In the genomic region with DNA sequence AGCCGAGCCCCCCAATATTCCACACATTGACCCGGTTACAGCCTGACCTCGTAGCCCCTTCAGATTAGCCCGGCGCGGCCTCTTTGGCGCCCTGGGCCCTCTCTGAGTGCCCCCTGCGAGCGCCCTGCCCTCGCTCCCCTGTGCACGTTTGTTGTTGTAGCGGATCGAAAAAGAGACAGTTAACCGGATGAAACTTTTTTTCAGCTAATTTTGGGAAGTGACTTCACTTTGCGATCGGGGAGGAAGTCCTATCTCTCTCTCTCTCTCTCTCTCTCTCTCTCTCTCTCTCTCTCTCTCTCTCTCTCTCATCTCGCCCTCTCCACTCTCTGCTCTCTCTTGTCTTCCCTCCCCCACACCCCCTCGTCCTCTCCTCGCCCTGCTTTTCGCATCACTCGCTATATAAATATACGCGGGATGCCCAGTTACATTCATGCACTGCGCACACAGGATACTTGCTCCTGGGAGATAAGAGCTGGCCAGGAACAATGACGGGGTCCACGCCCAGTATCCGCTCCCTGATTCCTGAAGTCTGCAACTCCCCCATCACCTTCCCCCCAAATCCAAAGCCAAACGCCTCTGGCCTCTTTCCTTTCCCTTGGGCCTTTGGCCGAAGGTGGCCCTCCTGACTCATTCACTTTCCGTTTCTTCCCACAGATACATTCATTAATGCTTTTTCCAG, we compare ENCODE assay signal across 7 mouse cellular contexts. TPM values are rescaled to one million over a fixed set of nuclear protein-coding genes. Genes with fewer than 3 reads are reported as not detected.
DNase-seq lines count a peak whose midpoint lies in the region; ATAC-seq and TF ChIP-seq lines count a peak whose summit lies in the region.

No protein-coding gene starts in this region.

- TF ChIP-seq RAD21 in MEL (IDR thresholded peaks at IDR 0.05; ENCODE audit: low read depth, low read length) = no peak

- H3K9ac ChIP-seq in MEL (ENCODE audit: control insufficient read depth, low read depth, low read length, poor library complexity, severe bottlenecking) = peak overlapping the region; percentile 81
- peak overlapping the region; percentile 79 for H3K9ac ChIP-seq in heart, embryonic 14.5 days (ENCODE audit: low read length)
- peak overlapping the region; percentile 87 for H3K9ac ChIP-seq in kidney, embryonic 16.5 days (replicated peaks; ENCODE audit: low read length)

- peak; percentile 47 to 68 for TF ChIP-seq EP300 in MEL (IDR thresholded peaks at IDR 0.05; ENCODE audit: low read depth in 1 of 2, low read length in 2 of 2)

- H3K4me3 ChIP-seq in MEL (ENCODE audit: control insufficient read depth in 1 of 2, insufficient read depth in 1 of 2, low read depth in 2 of 2, low read length in 2 of 2) = peak overlapping the region; percentile 81 to 85
- H3K4me3 ChIP-seq in cortical plate, adult 2 months (ENCODE audit: insufficient read depth, low read length) = peak overlapping the region; percentile 41
- H3K4me3 ChIP-seq in heart, embryonic 14.5 days (ENCODE audit: control insufficient read depth in 1 of 2, insufficient read depth in 1 of 2, low read depth in 1 of 2, low read length in 2 of 2) = peak overlapping the region; percentile 55 to 58
- peak overlapping the region; percentile 80 for H3K4me3 ChIP-seq in kidney, embryonic 16.5 days (ENCODE audit: low read length)
- H3K4me3 ChIP-seq in macrophage (ENCODE audit: inconsistent target) = peak overlapping the region; percentile 78

- WGBS in heart, embryonic 14.5 days = under 1% methylated on average over 30 of the region's 30 CpGs
- WGBS in kidney, embryonic 16.5 days = 1% methylated on average over 30 of the region's 30 CpGs
- 2% methylated on average over 26 of the region's 30 CpGs for WGBS in macrophage (ENCODE audit: missing documents)

- H3K4me2 ChIP-seq in heart, embryonic 14.5 days (ENCODE audit: low read length) = peak overlapping the region; percentile 79
- H3K4me2 ChIP-seq in kidney, embryonic 16.5 days (replicated peaks; ENCODE audit: low read depth, low read length) = peak overlapping the region; percentile 78

- H3K27me3 ChIP-seq in MEL (ENCODE audit: control insufficient read depth in 1 of 2, insufficient read depth in 2 of 2, low read length in 2 of 2) = no peaks in the 10 kb centered on the region
- peaks cover 37% of the 10 kb centered on the region for H3K27me3 ChIP-seq in heart, embryonic 14.5 days (ENCODE audit: control insufficient read depth, insufficient read depth, low read length)
- peaks cover 22% of the 10 kb centered on the region for H3K27me3 ChIP-seq in kidney, embryonic 16.5 days (ENCODE audit: insufficient read depth, low read length)
- no peaks in the 10 kb centered on the region for H3K27me3 ChIP-seq in splenic B cell, adult 2 months (ENCODE audit: control insufficient read depth, insufficient read depth, low read length, poor library complexity, severe bottlenecking)

- ATAC-seq in heart, embryonic 14.5 days (ENCODE audit: insufficient number of reproducible peaks, insufficient read depth, low FRiP score, low read depth) = peak; percentile 54
- no peak for ATAC-seq in kidney, embryonic 16.5 days (ENCODE audit: low FRiP score, low TSS enrichment)

- TF ChIP-seq CTCF in MEL (IDR thresholded peaks at IDR 0.05 in 2 of 3, conservative IDR thresholded peaks at IDR 0.05 in 1 of 3; ENCODE audit: control insufficient read depth in 1 of 3, insufficient read depth in 1 of 3, low read depth in 2 of 3, low read length in 3 of 3, poor library complexity in 1 of 3, severe bottlenecking in 1 of 3) = no peak
- no peak for TF ChIP-seq CTCF in cortical plate, adult 2 months (IDR thresholded peaks at IDR 0.05; ENCODE audit: extremely low read depth, insufficient read depth, low read length)

- H3K36me3 ChIP-seq in MEL (ENCODE audit: control insufficient read depth in 1 of 2, insufficient read depth in 2 of 2, low read length in 2 of 2) (peaks cover 5 to 25% of the 10 kb centered on the region in 2 experiments; a peak in 3 of 4 replicates), macrophage (ENCODE audit: inconsistent target) (no peaks in the 10 kb centered on the region)
- H3K36me3 ChIP-seq in heart, embryonic 14.5 days (ENCODE audit: control insufficient read depth, insufficient read depth, low read length) = no peaks in the 10 kb centered on the region
- H3K36me3 ChIP-seq in kidney, embryonic 16.5 days (ENCODE audit: insufficient read depth, low read length) = no peaks in the 10 kb centered on the region
- H3K36me3 ChIP-seq in splenic B cell, adult 2 months (ENCODE audit: control insufficient read depth, insufficient read depth, low read length, poor library complexity, severe bottlenecking) = no peaks in the 10 kb centered on the region; the same call in 1 of the 2 replicates

- peak; percentile 80 for DNase-seq in MEL (ENCODE audit: low read depth, low spot score)
- DNase-seq in splenic B cell, adult 2 months (ENCODE audit: low read depth, low spot score) = peak; percentile 84
- no peak for DNase-seq in left cerebral cortex, adult 18-20 months (ENCODE audit: low spot score in 2 of 2)

- H3K79me2 ChIP-seq in MEL (ENCODE audit: control insufficient read depth, insufficient read depth, low read length, poor library complexity) (peaks cover 41% of the 10 kb centered on the region), macrophage (ENCODE audit: inconsistent target) (peaks cover 64% of the 10 kb centered on the region)

- peak; percentile 58 to 76; a peak in 3 of 4 replicates for TF ChIP-seq POLR2A in MEL (IDR thresholded peaks at IDR 0.05; ENCODE audit: control insufficient read depth in 1 of 2, insufficient read depth in 1 of 2, low read depth in 1 of 2, low read length in 2 of 2, poor library complexity in 1 of 2)
- no peak for TF ChIP-seq POLR2A in cortical plate, adult 2 months (IDR thresholded peaks at IDR 0.05; ENCODE audit: extremely low read depth, insufficient read depth, low read length)

- H3K4me1 ChIP-seq in MEL (ENCODE audit: control insufficient read depth in 1 of 2, insufficient read depth in 2 of 2, low read length in 2 of 2) = peaks cover 17 to 29% of the 10 kb centered on the region in 2 experiments
- no peaks in the 10 kb centered on the region for H3K4me1 ChIP-seq in cortical plate, adult 2 months (ENCODE audit: control insufficient read depth, insufficient read depth, low read length)
- peaks cover 22 to 36% of the 10 kb centered on the region in 2 experiments for H3K4me1 ChIP-seq in heart, embryonic 14.5 days (ENCODE audit: control insufficient read depth in 2 of 2, insufficient read depth in 2 of 2, low read length in 2 of 2)
- peaks cover 48% of the 10 kb centered on the region for H3K4me1 ChIP-seq in kidney, embryonic 16.5 days (ENCODE audit: insufficient read depth, low read length)

- H3K9me3 ChIP-seq in MEL (replicated peaks; ENCODE audit: insufficient read depth, low read length) = no peaks in the 10 kb centered on the region
- H3K9me3 ChIP-seq in heart, embryonic 14.5 days (ENCODE audit: control insufficient read depth, low read length) = no peaks in the 10 kb centered on the region
- no peaks in the 10 kb centered on the region for H3K9me3 ChIP-seq in kidney, embryonic 16.5 days (ENCODE audit: low read length)

- peak overlapping the region; percentile 70 for H3K27ac ChIP-seq in MEL (ENCODE audit: control insufficient read depth, low read depth, low read length)
- peak overlapping the region; percentile 86 for H3K27ac ChIP-seq in cortical plate, adult 2 months (ENCODE audit: insufficient read depth, low read length)
- peak overlapping the region; percentile 79 to 84 for H3K27ac ChIP-seq in heart, embryonic 14.5 days (replicated peaks in 1 of 2; ENCODE audit: control insufficient read depth in 1 of 2, insufficient read depth in 1 of 2, low read depth in 2 of 2, low read length in 2 of 2)
- peak overlapping the region; percentile 90 for H3K27ac ChIP-seq in kidney, embryonic 16.5 days (ENCODE audit: low read length)
- H3K27ac ChIP-seq in macrophage = peak overlapping the region; percentile 97

TF ChIP-seq in MEL, 35 proteins besides CTCF, POLR2A, EP300 and RAD21 (continues in another document):
- TF ChIP-seq USF2 (IDR thresholded peaks at IDR 0.05; ENCODE audit: borderline replicate concordance in 1 of 2, insufficient read depth in 1 of 2, low read depth in 1 of 2, low read length in 2 of 2) (no peak), POLR2AphosphoS2 (IDR thresholded peaks at IDR 0.05; ENCODE audit: low read length) (no peak), CHD2 (IDR thresholded peaks at IDR 0.05; ENCODE audit: low read length) (no peak), MAFK (IDR thresholded peaks at IDR 0.05; ENCODE audit: borderline replicate concordance, low read depth, low read length) (no peak), TAL1 (IDR thresholded peaks at IDR 0.05; ENCODE audit: low read length) (peak; percentile 68), GATA1 (IDR thresholded peaks at IDR 0.05; ENCODE audit: low read depth, low read length) (peak; percentile 73; the same call in 1 of the 2 replicates), MXI1 (IDR thresholded peaks at IDR 0.05; ENCODE audit: low read depth, low read length) (no peak), ZNF384 (IDR thresholded peaks at IDR 0.05; ENCODE audit: low read depth, low read length) (peak; percentile 89), ETS1 (IDR thresholded peaks at IDR 0.05; ENCODE audit: low read depth, low read length) (peak; percentile 81), TCF12 (IDR thresholded peaks at IDR 0.05; ENCODE audit: low read depth, low read length) (peak; percentile 65; the same call in 1 of the 2 replicates), MAX (IDR thresholded peaks at IDR 0.05; ENCODE audit: low read length) (no peak), MYB (IDR thresholded peaks at IDR 0.05; ENCODE audit: low read depth, low read length) (peak; percentile 40; the same call in 1 of the 2 replicates), CHD1 (IDR thresholded peaks at IDR 0.05; ENCODE audit: low read depth, low read length) (no peak), KAT2A (conservative IDR thresholded peaks at IDR 0.05; ENCODE audit: low read depth, low read length) (no peak), ZKSCAN1 (IDR thresholded peaks at IDR 0.05; ENCODE audit: low read depth, low read length) (no peak)

RNA-seq across cellular contexts. Expression of a gene that starts 1.3 kb away (rescaled TPM):
- 22.1 and 24.3 TPM in 2 replicates for total RNA-seq in MEL (2012; rRNA removed)
- polyA plus RNA-seq in MEL (2012; ENCODE audit: insufficient read depth in 1 of 2, insufficient read length in 2 of 2, low read depth in 1 of 2, low replicate concordance in 2 of 2, missing spikeins in 1 of 2) = 100 to 1,000 TPM in 1 of 2 experiments, 10 to 100 TPM in 1; 13.8 to 171 TPM
- polyA plus RNA-seq in cortical plate, adult 2 months (2012; rRNA removed) = 3.0 and 3.7 TPM in 2 replicates
- 20.6 and 22.4 TPM in 2 replicates for polyA plus RNA-seq in heart, embryonic 14.5 days (2014; fragmentation: Nextera tagmentation; extraction: Ambion mirVana)
- 29.4 and 30.3 TPM in 2 replicates for polyA plus RNA-seq in kidney, embryonic 16.5 days (2015; fragmentation: Nextera tagmentation; extraction: Ambion mirVana)
- 100 to 1,000 TPM in 9 of 26 experiments, 10 to 100 TPM in 17; 21.1 to 160 (median 95.3) TPM for total RNA-seq in macrophage (2018; cell fraction: chromatin; rRNA removed)
- 100 to 1,000 TPM in 2 of 26 experiments, 10 to 100 TPM in 24; 44.1 to 110 (median 89.3) TPM for total RNA-seq in macrophage (2018; cell fraction: cytosol; rRNA removed)
- total RNA-seq in macrophage (2018; cell fraction: nucleus; rRNA removed) = 100 to 1,000 TPM in 6 of 26 experiments, 10 to 100 TPM in 20; 26.3 to 141 (median 83.7) TPM
- 47.2 to 90.9 TPM (median 59.7 TPM) in 3 replicates for polyA plus RNA-seq in macrophage (2018)
- 1 to 10 TPM; 5.8 to 6.4 TPM for total RNA-seq in left cerebral cortex, adult 18-20 months (2021)

Comparison
In these comparisons a context has a peak if more than half of its experiments do, and no peak if none do; other contexts are left out.
1. DNase-seq: peak in MEL (single experiment) and splenic B cell, adult 2 months (single experiment); none in left cerebral cortex, adult 18-20 months (0 of 2).
2. Peak in every context shown above with its lines, with median percentiles within 50 percentile points of each other: H3K27ac ChIP-seq, H3K4me3 ChIP-seq and H3K9ac ChIP-seq.